Mouse (Mus musculus): ENCODE measurements around the gene Nfrkb. TPM values are rescaled to one million over a fixed set of nuclear protein-coding genes. Genes with fewer than 3 reads are reported as not detected.

Nfrkb gene
- polyA plus RNA-seq, 1 experiment from 2014 or later: 5.8 TPM

GRCm38 (mm10) chr9:31376661-31377060 lies 9.3 kb upstream of the Nfrkb start:
- ATAC-seq (ENCODE audit: low read depth): no peak
- no peaks in the 10 kb centered on the region for H3K27me3 ChIP-seq

GRCm38 (mm10) chr9:31384786-31385499 lies 1.0 kb upstream of the Nfrkb start:
- Histone ChIP-seq H3K4me3 (replicated peaks) (peak overlapping the region; percentile 91), H3K4me1 (replicated peaks) (peaks cover 25% of the 10 kb centered on the region), H3K36me3 (peaks cover 3% of the 10 kb centered on the region), H3K27me3 (no peaks in the 10 kb centered on the region), H3K27ac (no peak overlapping the region), H3K4me2 (peak overlapping the region; percentile 78), H3K9ac (peak overlapping the region; percentile 93; the same call in 1 of the 2 replicates), H3K9me3 (replicated peaks) (no peaks in the 10 kb centered on the region)
- WGBS (ENCODE audit: insufficient replicate concordance): 76% methylated on average over 17 of the region's 17 CpGs
- ATAC-seq (ENCODE audit: low read depth): no peak
- DNase-seq: no peak

More at GRCm38 (mm10) chr9:31376661-31377060, 9.3 kb upstream of the Nfrkb start:
- peaks cover 25% of the 10 kb centered on the region for H3K36me3 ChIP-seq
- DNase-seq: no peak
- H3K9me3 ChIP-seq (replicated peaks): no peaks in the 10 kb centered on the region
- no peak overlapping the region for H3K4me2 ChIP-seq
- H3K4me3 ChIP-seq (replicated peaks): no peak overlapping the region
- H3K9ac ChIP-seq: no peak overlapping the region
- H3K27ac ChIP-seq: no peak overlapping the region
- no peaks in the 10 kb centered on the region for H3K4me1 ChIP-seq (replicated peaks)

GRCm38 (mm10) chr9:31385500-31385869 lies 507 bp upstream of the Nfrkb start:
- H3K4me2 ChIP-seq: peak overlapping the region; percentile 78
- no peaks in the 10 kb centered on the region for H3K27me3 ChIP-seq
- peak overlapping the region; percentile 93 for H3K9ac ChIP-seq
- H3K4me3 ChIP-seq (replicated peaks): peak overlapping the region; percentile 91
- no peak for DNase-seq
- peaks cover 4% of the 10 kb centered on the region for H3K36me3 ChIP-seq
- H3K9me3 ChIP-seq (replicated peaks): no peaks in the 10 kb centered on the region
- peak; percentile 27 for ATAC-seq (ENCODE audit: low read depth)
- no peak overlapping the region for H3K27ac ChIP-seq
- H3K4me1 ChIP-seq (replicated peaks): peaks cover 25% of the 10 kb centered on the region
- 20% methylated on average over 4 of the region's 4 CpGs for WGBS (ENCODE audit: insufficient replicate concordance)

GRCm38 (mm10) chr9:31386368-31387180 lies 582 bp downstream of the Nfrkb start:
- Histone ChIP-seq H3K27me3 (no peaks in the 10 kb centered on the region), H3K4me3 (replicated peaks) (peak overlapping the region; percentile 91), H3K4me1 (replicated peaks) (peaks cover 25% of the 10 kb centered on the region), H3K36me3 (peaks cover 14% of the 10 kb centered on the region), H3K27ac (peak overlapping the region; percentile 78), H3K4me2 (peak overlapping the region; percentile 78), H3K9me3 (replicated peaks) (no peaks in the 10 kb centered on the region), H3K9ac (peak overlapping the region; percentile 93)
- WGBS (ENCODE audit: insufficient replicate concordance): 8% methylated on average over 42 of the region's 44 CpGs
- ATAC-seq (ENCODE audit: low read depth) (peak; percentile 47), DNase-seq (no peak)

GRCm38 (mm10) chr9:31387206-31387605 lies 1.2 kb downstream of the Nfrkb start:
- Histone ChIP-seq H3K9ac (peak overlapping the region; percentile 93), H3K9me3 (replicated peaks) (no peaks in the 10 kb centered on the region), H3K4me2 (peak overlapping the region; percentile 78), H3K4me3 (replicated peaks) (peak overlapping the region; percentile 91), H3K4me1 (replicated peaks) (peaks cover 25% of the 10 kb centered on the region), H3K36me3 (peaks cover 20% of the 10 kb centered on the region), H3K27me3 (no peaks in the 10 kb centered on the region), H3K27ac (no peak overlapping the region)
- ATAC-seq (ENCODE audit: low read depth): no peak
- no peak for DNase-seq
- 69% methylated on average over 5 of the region's 5 CpGs for WGBS (ENCODE audit: insufficient replicate concordance)

- no peak overlapping the region for H3K27ac ChIP-seq
- no peak overlapping the region for H3K4me2 ChIP-seq
- no peak overlapping the region for H3K4me3 ChIP-seq (replicated peaks)
- H3K9ac ChIP-seq: no peak overlapping the region
- no peaks in the 10 kb centered on the region for H3K9me3 ChIP-seq (replicated peaks)
- H3K36me3 ChIP-seq: peaks cover 93% of the 10 kb centered on the region
- H3K27me3 ChIP-seq: no peaks in the 10 kb centered on the region
- DNase-seq (peak; percentile 47), ATAC-seq (ENCODE audit: low read depth) (no peak)
- no peaks in the 10 kb centered on the region for H3K4me1 ChIP-seq (replicated peaks)
- WGBS (ENCODE audit: insufficient replicate concordance): 48% methylated on average over 4 of the region's 4 CpGs
Measured at GRCm38 (mm10) chr9:31400441-31400840, 14.4 kb downstream of the Nfrkb start.

GRCm38 (mm10) chr9:31404311-31404710 lies 18.3 kb downstream of the Nfrkb start:
- ATAC-seq (ENCODE audit: low read depth) (no peak), DNase-seq (no peak)
- Histone ChIP-seq H3K4me2 (no peak overlapping the region), H3K36me3 (peaks cover 86% of the 10 kb centered on the region), H3K27me3 (no peaks in the 10 kb centered on the region), H3K4me1 (replicated peaks) (no peaks in the 10 kb centered on the region), H3K9me3 (replicated peaks) (no peaks in the 10 kb centered on the region), H3K27ac (no peak overlapping the region), H3K4me3 (replicated peaks) (no peak overlapping the region), H3K9ac (no peak overlapping the region)
- WGBS (ENCODE audit: insufficient replicate concordance): 71% methylated on average over 2 of the region's 2 CpGs

- no peak overlapping the region for H3K4me3 ChIP-seq (replicated peaks)
- ATAC-seq (ENCODE audit: low read depth) (no peak), DNase-seq (no peak)
- H3K4me1 ChIP-seq (replicated peaks): no peaks in the 10 kb centered on the region
- H3K27ac ChIP-seq: no peak overlapping the region
- no peaks in the 10 kb centered on the region for H3K27me3 ChIP-seq
- no peaks in the 10 kb centered on the region for H3K9me3 ChIP-seq (replicated peaks)
- H3K4me2 ChIP-seq: no peak overlapping the region
- WGBS (ENCODE audit: insufficient replicate concordance): 63% methylated on average over 6 of the region's 6 CpGs
- H3K36me3 ChIP-seq: peaks cover 88% of the 10 kb centered on the region
- H3K9ac ChIP-seq: no peak overlapping the region
Measured at GRCm38 (mm10) chr9:31405217-31405616, 19.2 kb downstream of the Nfrkb start.

- no peaks in the 10 kb centered on the region for H3K9me3 ChIP-seq (replicated peaks)
- no peak overlapping the region for H3K4me3 ChIP-seq (replicated peaks)
- no peak overlapping the region for H3K9ac ChIP-seq
- no peak overlapping the region for H3K4me2 ChIP-seq
- ATAC-seq (ENCODE audit: low read depth): no peak
- 71% methylated on average over 4 of the region's 4 CpGs for WGBS (ENCODE audit: insufficient replicate concordance)
- no peak for DNase-seq
- H3K27me3 ChIP-seq: no peaks in the 10 kb centered on the region
- peaks cover 91% of the 10 kb centered on the region for H3K36me3 ChIP-seq
- no peak overlapping the region for H3K27ac ChIP-seq
- H3K4me1 ChIP-seq (replicated peaks): no peaks in the 10 kb centered on the region
Measured at GRCm38 (mm10) chr9:31412165-31412564, 26.2 kb downstream of the Nfrkb start.

- Histone ChIP-seq H3K9ac (no peak overlapping the region), H3K4me1 (replicated peaks) (peaks cover 19% of the 10 kb centered on the region), H3K27me3 (no peaks in the 10 kb centered on the region), H3K36me3 (peaks cover 72% of the 10 kb centered on the region), H3K4me3 (replicated peaks) (no peak overlapping the region), H3K9me3 (replicated peaks) (no peaks in the 10 kb centered on the region), H3K4me2 (no peak overlapping the region), H3K27ac (no peak overlapping the region)
- 71% methylated on average over 1 of the region's 1 CpGs for WGBS (ENCODE audit: insufficient replicate concordance)
- DNase-seq: no peak
- ATAC-seq (ENCODE audit: low read depth): no peak
Measured at GRCm38 (mm10) chr9:31418821-31419220, 32.8 kb downstream of the Nfrkb start.

- H3K9ac ChIP-seq: peak overlapping the region; percentile 15; the same call in 1 of the 2 replicates
- 40% methylated on average over 5 of the region's 5 CpGs for WGBS (ENCODE audit: insufficient replicate concordance)
- H3K36me3 ChIP-seq: peaks cover 43% of the 10 kb centered on the region
- ATAC-seq (ENCODE audit: low read depth) (peak; percentile 98), DNase-seq (peak; percentile 34)
- H3K27ac ChIP-seq: peak overlapping the region; percentile 43
- H3K9me3 ChIP-seq (replicated peaks): no peaks in the 10 kb centered on the region
- H3K4me2 ChIP-seq: peak overlapping the region; percentile 39
- peaks cover 28% of the 10 kb centered on the region for H3K4me1 ChIP-seq (replicated peaks)
- H3K27me3 ChIP-seq: no peaks in the 10 kb centered on the region
- no peak overlapping the region for H3K4me3 ChIP-seq (replicated peaks)
Measured at GRCm38 (mm10) chr9:31422143-31422542, 36.2 kb downstream of the Nfrkb start.
